Mouse (Mus musculus) heart, embryonic 10.5 days (tissue): ENCODE measurements around the gene Akap7. TPM values are rescaled to one million over a fixed set of nuclear protein-coding genes. Genes with fewer than 3 reads are reported as not detected.

Source experiments
- DNase-seq: peaks from one replicate; pipeline ENCODE4 v3.0.0-alpha.2; 2017; ENCODE audit warnings: low spot score
- H3K27ac ChIP-seq: fragments of 300-500 bp; sonication (generic); 2 replicates; pipeline ENCODE4 v1.5.1; 2016; ENCODE audit warnings: mild to moderate bottlenecking
- H3K27me3 ChIP-seq: fragments of 300-500 bp; sonication (generic); 2 replicates; pipeline ENCODE4 v1.6.1; 2016; ENCODE audit warnings: mild to moderate bottlenecking; ENCODE audit not compliant: poor library complexity, insufficient read depth, severe bottlenecking
- H3K36me3 ChIP-seq: fragments of 300-500 bp; sonication (generic); 2 replicates; pipeline ENCODE4 v1.6.1; 2016; ENCODE audit warnings: mild to moderate bottlenecking, moderate library complexity
- H3K4me1 ChIP-seq: fragments of 300-500 bp; sonication (generic); 2 replicates; pipeline ENCODE4 v1.6.1; 2016; ENCODE audit warnings: mild to moderate bottlenecking
- H3K4me3 ChIP-seq: fragments of 300-500 bp; sonication (generic); 2 replicates; pipeline ENCODE4 v1.5.1; 2016; ENCODE audit warnings: mild to moderate bottlenecking, moderate library complexity
- H3K9me3 ChIP-seq: fragments of 300-500 bp; sonication (generic); 2 replicates; pipeline ENCODE4 v1.6.1; 2016; ENCODE audit warnings: mild to moderate bottlenecking, moderate library complexity
- WGBS: fragments of 180-500 bp; shearing (Covaris S2); methylation state at CpG from one replicate; pipeline ENCODE4 v1.1.7; 2016; 5-methylcytosine and 5-hydroxymethylcytosine counted together
- polyA plus RNA-seq: library from polyadenylated mRNA; unstranded; fragments of >200 nt; fragmentation: Nextera tagmentation; extraction: Ambion mirVana; gene quantifications from 2 replicates; pipeline ENCODE4 v1.2.1, GENCODE M21; 2016

The Akap7 gene
- polyA plus RNA-seq, 1 experiment from 2014 or later: 18.4 TPM

GRCm38 (mm10) chr10:25120871-25121554 is 186.7 kb downstream of the Akap7 start:
- Histone ChIP-seq H3K4me1 (peaks cover 9% of the 10 kb centered on the region), H3K27me3 (no peaks in the 10 kb centered on the region), H3K36me3 (no peaks in the 10 kb centered on the region), H3K9me3 (no peaks in the 10 kb centered on the region), H3K27ac (no peak overlapping the region), H3K4me3 (no peak overlapping the region)
- 81% methylated on average over 5 of the region's 5 CpGs for WGBS
- peak; percentile 57 for DNase-seq

Other genes starting within 250 kb of the Akap7 start
- gene Epb41l2, start 51.9 kb upstream of the Akap7 start, polyA plus RNA-seq: 55.6 and 60.0 TPM in 2 replicates
- not detected in 2 replicates for gene Smlr1, start 228.4 kb upstream of the Akap7 start, polyA plus RNA-seq